Mouse (Mus musculus): ENCODE measurements around the gene Bin2.

GRCm38 (mm10) chr15:100592817-100593216 is 76.5 kb downstream of the Bin2 start:
- TF ChIP-seq ZMIZ1 (IDR thresholded peaks at IDR 0.05; ENCODE audit: low read depth, low read length) = no peak
- no peak for TF ChIP-seq CHD1 (IDR thresholded peaks at IDR 0.05; ENCODE audit: low read depth, low read length)
- no peak for TF ChIP-seq CHD2 (IDR thresholded peaks at IDR 0.05; ENCODE audit: low read length)
- TF ChIP-seq CTCF (conservative IDR thresholded peaks at IDR 0.05 in 1 of 2, IDR thresholded peaks at IDR 0.05 in 1 of 2; ENCODE audit: low read depth in 2 of 2, low read length in 2 of 2) = no peak

All from CH12.LX (cell line).